Mouse (Mus musculus): ENCODE measurements around the gene Pgap3. TPM values are rescaled to one million over a fixed set of nuclear protein-coding genes. Genes with fewer than 3 reads are reported as not detected.

Pgap3 gene
- polyA plus RNA-seq, 1 experiment from 2014 or later: 16.8 TPM

GRCm38 (mm10) chr11:98353651-98354211 is 46.6 kb downstream of the Pgap3 start:
- no peaks in the 10 kb centered on the region for H3K9me3 ChIP-seq (replicated peaks)
- WGBS: 28% methylated on average over 8 of the region's 8 CpGs
- H3K27me3 ChIP-seq: peaks cover 59% of the 10 kb centered on the region

GRCm38 (mm10) chr11:98352272-98352990 is 47.9 kb downstream of the Pgap3 start:
- Histone ChIP-seq H3K9ac (no peak overlapping the region), H3K4me3 (replicated peaks) (no peak overlapping the region), H3K4me1 (peaks cover 27% of the 10 kb centered on the region), H3K9me3 (replicated peaks) (no peaks in the 10 kb centered on the region), H3K36me3 (no peaks in the 10 kb centered on the region), H3K4me2 (replicated peaks) (no peak overlapping the region), H3K27me3 (peaks cover 71% of the 10 kb centered on the region), H3K27ac (replicated peaks) (no peak overlapping the region)
- ATAC-seq (ENCODE audit: insufficient number of reproducible peaks, low FRiP score, low TSS enrichment, low read depth): no peak
- WGBS: 75% methylated on average over 18 of the region's 18 CpGs

More at GRCm38 (mm10) chr11:98353651-98354211, 46.6 kb downstream of the Pgap3 start:
- no peak overlapping the region for H3K27ac ChIP-seq (replicated peaks)
- no peak overlapping the region for H3K4me2 ChIP-seq (replicated peaks)
- peaks cover 22% of the 10 kb centered on the region for H3K4me1 ChIP-seq
- no peak overlapping the region for H3K4me3 ChIP-seq (replicated peaks)
- H3K9ac ChIP-seq: no peak overlapping the region
- no peaks in the 10 kb centered on the region for H3K36me3 ChIP-seq
- no peak for ATAC-seq (ENCODE audit: insufficient number of reproducible peaks, low FRiP score, low TSS enrichment, low read depth)

- Histone ChIP-seq H3K27me3 (peaks cover 89% of the 10 kb centered on the region), H3K4me3 (replicated peaks) (peak overlapping the region; percentile 52), H3K36me3 (no peaks in the 10 kb centered on the region), H3K4me2 (replicated peaks) (peak overlapping the region; percentile 97), H3K27ac (replicated peaks) (no peak overlapping the region), H3K9me3 (replicated peaks) (no peaks in the 10 kb centered on the region), H3K4me1 (peaks cover 16% of the 10 kb centered on the region), H3K9ac (no peak overlapping the region)
- 10% methylated on average over 9 of the region's 9 CpGs for WGBS
- ATAC-seq (ENCODE audit: insufficient number of reproducible peaks, low FRiP score, low TSS enrichment, low read depth): no peak
Measured at GRCm38 (mm10) chr11:98349308-98349707, 51.0 kb downstream of the Pgap3 start.

- peak within 1 kb of the TSS; percentile 52 for H3K4me3 ChIP-seq (replicated peaks)
- no peak within 1 kb of the TSS for H3K27ac ChIP-seq (replicated peaks)
- peak within 1 kb of the TSS; percentile 97 for H3K4me2 ChIP-seq (replicated peaks)
- WGBS: under 1% methylated on average over 55 of the region's 55 CpGs
- no peak for ATAC-seq (ENCODE audit: insufficient number of reproducible peaks, low FRiP score, low TSS enrichment, low read depth)
- H3K27me3 ChIP-seq: peaks cover 93% of the 10 kb centered on the region
- peaks cover 16% of the 10 kb centered on the region for H3K4me1 ChIP-seq
- H3K36me3 ChIP-seq: no peaks in the 10 kb centered on the region
- no peaks in the 10 kb centered on the region for H3K9me3 ChIP-seq (replicated peaks)
- H3K9ac ChIP-seq: peak within 1 kb of the TSS; percentile 12
Measured at GRCm38 (mm10) chr11:98348083-98348961, 52.0 kb downstream of the Pgap3 start, which contains the start of gene Ppp1r1b. TSS of gene Ppp1r1b (plus strand) at chr11:98348404.

GRCm38 (mm10) chr11:98347385-98348082 is 52.8 kb downstream of the Pgap3 start:
- H3K4me2 ChIP-seq (replicated peaks): peak overlapping the region; percentile 97; the same call in 1 of the 2 replicates
- H3K27me3 ChIP-seq: peaks cover 85% of the 10 kb centered on the region
- H3K9me3 ChIP-seq (replicated peaks): no peaks in the 10 kb centered on the region
- H3K9ac ChIP-seq: no peak overlapping the region
- 4% methylated on average over 12 of the region's 12 CpGs for WGBS
- ATAC-seq (ENCODE audit: insufficient number of reproducible peaks, low FRiP score, low TSS enrichment, low read depth): no peak
- H3K4me3 ChIP-seq (replicated peaks): peak overlapping the region; percentile 52; the same call in 1 of the 2 replicates
- H3K36me3 ChIP-seq: no peaks in the 10 kb centered on the region
- no peak overlapping the region for H3K27ac ChIP-seq (replicated peaks)
- peaks cover 20% of the 10 kb centered on the region for H3K4me1 ChIP-seq

GRCm38 (mm10) chr11:98346168-98346567 is 54.1 kb downstream of the Pgap3 start:
- WGBS: 13% methylated on average over 9 of the region's 9 CpGs

GRCm38 (mm10) chr11:98345253-98345652 is 55.0 kb downstream of the Pgap3 start:
- under 1% methylated on average over 14 of the region's 14 CpGs for WGBS
- Histone ChIP-seq H3K27ac (replicated peaks) (no peak overlapping the region), H3K27me3 (peaks cover 79% of the 10 kb centered on the region), H3K4me2 (replicated peaks) (peak overlapping the region; percentile 44), H3K9me3 (replicated peaks) (no peaks in the 10 kb centered on the region), H3K4me1 (peaks cover 31% of the 10 kb centered on the region), H3K36me3 (no peaks in the 10 kb centered on the region), H3K4me3 (replicated peaks) (peak overlapping the region; percentile 19; the same call in 1 of the 2 replicates), H3K9ac (no peak overlapping the region)
- no peak for ATAC-seq (ENCODE audit: insufficient number of reproducible peaks, low FRiP score, low TSS enrichment, low read depth)

More at GRCm38 (mm10) chr11:98346168-98346567, 54.1 kb downstream of the Pgap3 start:
- peaks cover 31% of the 10 kb centered on the region for H3K4me1 ChIP-seq
- no peak overlapping the region for H3K27ac ChIP-seq (replicated peaks)
- no peak overlapping the region for H3K4me2 ChIP-seq (replicated peaks)
- no peak overlapping the region for H3K4me3 ChIP-seq (replicated peaks)
- H3K27me3 ChIP-seq: peaks cover 82% of the 10 kb centered on the region
- ATAC-seq (ENCODE audit: insufficient number of reproducible peaks, low FRiP score, low TSS enrichment, low read depth): no peak
- no peaks in the 10 kb centered on the region for H3K9me3 ChIP-seq (replicated peaks)
- no peak overlapping the region for H3K9ac ChIP-seq
- no peaks in the 10 kb centered on the region for H3K36me3 ChIP-seq

- 1% methylated on average over 29 of the region's 29 CpGs for WGBS
- Histone ChIP-seq H3K9ac (no peak overlapping the region), H3K27me3 (peaks cover 80% of the 10 kb centered on the region), H3K27ac (replicated peaks) (peak overlapping the region; percentile 71), H3K9me3 (replicated peaks) (no peaks in the 10 kb centered on the region), H3K36me3 (no peaks in the 10 kb centered on the region), H3K4me1 (peaks cover 34% of the 10 kb centered on the region), H3K4me3 (replicated peaks) (peak overlapping the region; percentile 34), H3K4me2 (replicated peaks) (peak overlapping the region; percentile 65)
- peak; percentile 75 for ATAC-seq (ENCODE audit: insufficient number of reproducible peaks, low FRiP score, low TSS enrichment, low read depth)
Measured at GRCm38 (mm10) chr11:98342000-98342945, 58.0 kb downstream of the Pgap3 start.

GRCm38 (mm10) chr11:98341174-98341573 is 59.1 kb downstream of the Pgap3 start:
- no peak overlapping the region for H3K4me2 ChIP-seq (replicated peaks)
- no peak overlapping the region for H3K4me3 ChIP-seq (replicated peaks)
- no peak overlapping the region for H3K27ac ChIP-seq (replicated peaks)
- WGBS: 54% methylated on average over 4 of the region's 4 CpGs
- H3K27me3 ChIP-seq: peaks cover 80% of the 10 kb centered on the region
- no peak overlapping the region for H3K9ac ChIP-seq
- no peak for ATAC-seq (ENCODE audit: insufficient number of reproducible peaks, low FRiP score, low TSS enrichment, low read depth)
- H3K4me1 ChIP-seq: peaks cover 34% of the 10 kb centered on the region
- H3K36me3 ChIP-seq: no peaks in the 10 kb centered on the region
- no peaks in the 10 kb centered on the region for H3K9me3 ChIP-seq (replicated peaks)

GRCm38 (mm10) chr11:98340597-98340996 is 59.7 kb downstream of the Pgap3 start:
- H3K27me3 ChIP-seq: peaks cover 81% of the 10 kb centered on the region
- no peak overlapping the region for H3K4me3 ChIP-seq (replicated peaks)
- no peaks in the 10 kb centered on the region for H3K36me3 ChIP-seq
- H3K9ac ChIP-seq: no peak overlapping the region
- ATAC-seq (ENCODE audit: insufficient number of reproducible peaks, low FRiP score, low TSS enrichment, low read depth): no peak
- no peak overlapping the region for H3K27ac ChIP-seq (replicated peaks)
- WGBS: 8% methylated on average over 4 of the region's 4 CpGs
- no peaks in the 10 kb centered on the region for H3K9me3 ChIP-seq (replicated peaks)
- peaks cover 34% of the 10 kb centered on the region for H3K4me1 ChIP-seq
- H3K4me2 ChIP-seq (replicated peaks): no peak overlapping the region
